Comparison of ENCODE assay signal across 8 mouse cellular contexts in genomic region chr3:88139243-88140177, GRCm38 (mm10). TPM values are rescaled to one million over a fixed set of nuclear protein-coding genes. Genes with fewer than 3 reads are reported as not detected.
A peak's percentile ranks its signal among the peaks of the same experiment; 100 is the strongest.
DNase-seq lines count a peak whose midpoint lies in the region; ATAC-seq and TF ChIP-seq lines count a peak whose summit lies in the region.

No protein-coding gene starts in this region.

- H3K9ac ChIP-seq in forebrain, embryonic 13.5 days: peak overlapping the region; percentile 67
- peak overlapping the region; percentile 64 for H3K9ac ChIP-seq in kidney, embryonic 14.5 days (ENCODE audit: low read depth, low read length)

- H3K27ac ChIP-seq in kidney, adult 2 months (ENCODE audit: insufficient read depth, low read depth, low read length): peak overlapping the region; percentile 99
- H3K27ac ChIP-seq in forebrain, embryonic 13.5 days: peak overlapping the region; percentile 75
- peak overlapping the region; percentile 90 for H3K27ac ChIP-seq in kidney, embryonic 14.5 days (ENCODE audit: low read depth, low read length)
- peak overlapping the region; percentile 99 for H3K27ac ChIP-seq in macrophage

- WGBS in kidney, adult 2 months: 15% methylated on average over 25 of the region's 25 CpGs
- WGBS in forebrain, embryonic 13.5 days: 16% methylated on average over 25 of the region's 25 CpGs
- 13% methylated on average over 25 of the region's 25 CpGs for WGBS in kidney, embryonic 14.5 days
- 17% methylated on average over 25 of the region's 25 CpGs for WGBS in macrophage (ENCODE audit: missing documents)

- no peaks in the 10 kb centered on the region for H3K9me3 ChIP-seq in forebrain, embryonic 13.5 days (replicated peaks)
- H3K9me3 ChIP-seq in kidney, embryonic 14.5 days (ENCODE audit: control insufficient read depth, low read length): no peaks in the 10 kb centered on the region

- peak; percentile 51 for DNase-seq in kidney, adult 2 months
- no peak for DNase-seq in kidney, adult 18-20 months
- DNase-seq in adipocyte (ENCODE audit: low spot score): peak; percentile 35
- peak; percentile 60 to 68 for DNase-seq in thymus, postnatal 10 days (ENCODE audit: low spot score in 2 of 2)
- no peak for DNase-seq in adrenal gland, adult (ENCODE audit: inconsistent age in 2 of 2, low spot score in 1 of 2)

- H3K79me2 ChIP-seq in macrophage (ENCODE audit: inconsistent target): peaks cover 18% of the 10 kb centered on the region

- peaks cover 29% of the 10 kb centered on the region for H3K4me1 ChIP-seq in kidney, adult 2 months (ENCODE audit: control insufficient read depth, insufficient read depth, low read length)
- peaks cover 57% of the 10 kb centered on the region for H3K4me1 ChIP-seq in forebrain, embryonic 13.5 days
- peaks cover 38% of the 10 kb centered on the region for H3K4me1 ChIP-seq in kidney, embryonic 14.5 days (ENCODE audit: control insufficient read depth, insufficient read depth, low read length)

- no peaks in the 10 kb centered on the region for H3K36me3 ChIP-seq in kidney, adult 2 months (ENCODE audit: control insufficient read depth, insufficient read depth, low read length)
- H3K36me3 ChIP-seq in forebrain, embryonic 13.5 days (ENCODE audit: poor library complexity, severe bottlenecking): no peaks in the 10 kb centered on the region
- no peaks in the 10 kb centered on the region for H3K36me3 ChIP-seq in kidney, embryonic 14.5 days (ENCODE audit: control insufficient read depth, insufficient read depth, low read length)
- no peaks in the 10 kb centered on the region for H3K36me3 ChIP-seq in macrophage (ENCODE audit: inconsistent target)

- no peak for TF ChIP-seq CTCF in kidney, adult 2 months (conservative IDR thresholded peaks at IDR 0.05; ENCODE audit: insufficient read depth, insufficient read length, low read depth, low read length)

- H3K27me3 ChIP-seq in kidney, adult 2 months (replicated peaks; ENCODE audit: control insufficient read depth, insufficient read depth, low read length): no peaks in the 10 kb centered on the region
- H3K27me3 ChIP-seq in forebrain, embryonic 13.5 days: peaks cover 18% of the 10 kb centered on the region
- no peaks in the 10 kb centered on the region for H3K27me3 ChIP-seq in kidney, embryonic 14.5 days (ENCODE audit: control insufficient read depth, insufficient read depth, low read length)

- no peak for ATAC-seq in forebrain, embryonic 13.5 days
- ATAC-seq in kidney, embryonic 14.5 days (ENCODE audit: low FRiP score, low TSS enrichment): no peak

- peak overlapping the region; percentile 65 for H3K4me3 ChIP-seq in kidney, adult 2 months (ENCODE audit: insufficient read depth, low read depth, low read length)
- peak overlapping the region; percentile 57 for H3K4me3 ChIP-seq in forebrain, embryonic 13.5 days
- peak overlapping the region; percentile 63 for H3K4me3 ChIP-seq in kidney, embryonic 14.5 days (ENCODE audit: low read length)
- H3K4me3 ChIP-seq in macrophage (ENCODE audit: inconsistent target): peak overlapping the region; percentile 53

- no peak for TF ChIP-seq POLR2A in kidney, adult 2 months (IDR thresholded peaks at IDR 0.05; ENCODE audit: low read depth, low read length)

- peak overlapping the region; percentile 88 for H3K4me2 ChIP-seq in forebrain, embryonic 13.5 days
- peak overlapping the region; percentile 96 for H3K4me2 ChIP-seq in kidney, embryonic 14.5 days (replicated peaks; ENCODE audit: low read depth, low read length)

RNA-seq across cellular contexts. Expression of gene Mef2d, which starts 2.7 kb away (rescaled TPM):
- 41.8 and 42.7 TPM in 2 replicates for polyA plus RNA-seq in kidney, adult 2 months (2012; rRNA removed)
- polyA plus RNA-seq in forebrain, embryonic 13.5 days (2015; fragmentation: Nextera tagmentation; extraction: Ambion mirVana): 15.0 and 16.5 TPM in 2 replicates
- 12.6 and 21.8 TPM in 2 replicates for polyA plus RNA-seq in kidney, embryonic 14.5 days (2014; fragmentation: Nextera tagmentation; extraction: Ambion mirVana)
- total RNA-seq in macrophage (2018; cell fraction: chromatin; rRNA removed): 100 to 1,000 TPM in 17 of 26 experiments, 10 to 100 TPM in 9; 29.4 to 174 (median 111) TPM
- 10 to 100 TPM; 29.8 to 74.5 (median 47.8) TPM for total RNA-seq in macrophage (2018; cell fraction: cytosol; rRNA removed)
- total RNA-seq in macrophage (2018; cell fraction: nucleus; rRNA removed): 100 to 1,000 TPM in 10 of 26 experiments, 10 to 100 TPM in 16; 36.8 to 163 (median 85.6) TPM
- 37.8 to 68.1 TPM (median 46.3 TPM) in 3 replicates for polyA plus RNA-seq in macrophage (2018)

RNA-seq across cellular contexts. Expression of gene Iqgap3, which starts 57.7 kb away (rescaled TPM):
- polyA plus RNA-seq in kidney, adult 2 months (2012; rRNA removed): 0.81 and 0.83 TPM in 2 replicates
- 13.8 and 15.3 TPM in 2 replicates for polyA plus RNA-seq in forebrain, embryonic 13.5 days (2015; fragmentation: Nextera tagmentation; extraction: Ambion mirVana)
- polyA plus RNA-seq in kidney, embryonic 14.5 days (2014; fragmentation: Nextera tagmentation; extraction: Ambion mirVana): 15.5 and 20.9 TPM in 2 replicates
- 10 to 100 TPM in 8 of 26 experiments, 1 to 10 TPM in 18; 1.6 to 22.0 (median 5.7) TPM for total RNA-seq in macrophage (2018; cell fraction: chromatin; rRNA removed)
- total RNA-seq in macrophage (2018; cell fraction: cytosol; rRNA removed): 1 to 10 TPM in 24 of 26 experiments, under 1 TPM in 2; 0.82 to 5.2 (median 2.1) TPM
- 10 to 100 TPM in 1 of 26 experiments, 1 to 10 TPM in 25; 1.3 to 14.6 (median 3.6) TPM for total RNA-seq in macrophage (2018; cell fraction: nucleus; rRNA removed)
- 2.5 to 4.1 TPM (median 3.7 TPM) in 3 replicates for polyA plus RNA-seq in macrophage (2018)

Comparison
In these comparisons a context has a peak if more than half of its experiments do, and no peak if none do; other contexts are left out.
1. DNase-seq: peak in kidney, adult 2 months (single experiment), adipocyte (single experiment) and thymus, postnatal 10 days (2 of 2); none in kidney, adult 18-20 months (single experiment) and adrenal gland, adult (0 of 2).
2. Peak in every context shown above with its lines, with median percentiles within 50 percentile points of each other: H3K27ac ChIP-seq and H3K4me3 ChIP-seq.